Mouse (Mus musculus): Measurements from ENCODE around the gene Naa25.

Naa25 gene

GRCm38 (mm10) chr5:121397187-121398145 is at the start of gene Naa25:
TSS of gene Naa25 (plus strand) at chr5:121397936.
- no peak; the same call in 1 of the 2 replicates for TF ChIP-seq GATA4 (IDR thresholded peaks at IDR 0.05; ENCODE audit: insufficient replicate concordance, low read length)

DNA sequence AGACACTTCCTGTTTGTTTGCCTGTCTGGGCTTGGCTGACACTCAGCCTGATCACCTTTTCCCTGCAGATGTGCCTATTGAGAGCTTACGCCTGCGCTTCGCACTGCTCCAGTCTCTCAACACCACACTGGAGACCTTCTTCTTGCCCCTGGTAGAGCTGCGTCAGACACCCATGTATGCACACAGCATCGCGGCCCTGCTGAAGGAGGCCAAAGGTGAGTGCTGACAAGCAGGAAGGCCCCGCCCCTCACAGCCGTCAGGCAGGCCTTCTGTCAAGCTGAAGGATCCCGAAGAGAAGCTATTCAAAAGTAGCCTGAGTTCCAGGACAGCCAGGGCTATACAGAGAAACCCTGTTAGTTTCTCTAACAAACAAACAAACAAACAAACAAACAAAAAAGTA is 38.5 kb upstream of the Naa25 start:
- no peak for TF ChIP-seq GATA4 (IDR thresholded peaks at IDR 0.05; ENCODE audit: insufficient replicate concordance, low read length)

- TF ChIP-seq GATA4 (IDR thresholded peaks at IDR 0.05; ENCODE audit: insufficient replicate concordance, low read length) = no peak
Observed at GRCm38 (mm10) chr5:121361696-121362095, 36.0 kb upstream of the Naa25 start.

DNA sequence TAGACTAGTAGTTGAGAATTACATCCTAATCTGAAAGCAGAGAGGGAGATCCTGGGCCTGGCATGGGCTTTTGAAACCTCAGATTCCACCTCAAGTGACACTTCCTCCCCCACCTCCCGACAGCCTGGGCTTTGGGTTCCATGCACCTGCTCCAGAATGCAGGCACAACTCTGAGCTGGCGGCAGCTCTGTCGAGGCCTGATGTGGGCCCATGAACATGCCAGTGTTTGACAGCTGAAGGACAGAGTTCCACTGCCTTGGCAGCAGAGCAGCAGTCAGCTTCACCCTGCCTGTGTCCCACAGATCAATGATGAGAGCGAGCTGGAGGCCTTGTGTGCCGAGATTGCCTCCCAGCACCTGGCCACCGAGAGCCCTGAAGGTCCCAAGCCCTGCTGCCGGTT is 34.3 kb upstream of the Naa25 start:
- TF ChIP-seq GATA4 (IDR thresholded peaks at IDR 0.05; ENCODE audit: insufficient replicate concordance, low read length) = no peak

DNA sequence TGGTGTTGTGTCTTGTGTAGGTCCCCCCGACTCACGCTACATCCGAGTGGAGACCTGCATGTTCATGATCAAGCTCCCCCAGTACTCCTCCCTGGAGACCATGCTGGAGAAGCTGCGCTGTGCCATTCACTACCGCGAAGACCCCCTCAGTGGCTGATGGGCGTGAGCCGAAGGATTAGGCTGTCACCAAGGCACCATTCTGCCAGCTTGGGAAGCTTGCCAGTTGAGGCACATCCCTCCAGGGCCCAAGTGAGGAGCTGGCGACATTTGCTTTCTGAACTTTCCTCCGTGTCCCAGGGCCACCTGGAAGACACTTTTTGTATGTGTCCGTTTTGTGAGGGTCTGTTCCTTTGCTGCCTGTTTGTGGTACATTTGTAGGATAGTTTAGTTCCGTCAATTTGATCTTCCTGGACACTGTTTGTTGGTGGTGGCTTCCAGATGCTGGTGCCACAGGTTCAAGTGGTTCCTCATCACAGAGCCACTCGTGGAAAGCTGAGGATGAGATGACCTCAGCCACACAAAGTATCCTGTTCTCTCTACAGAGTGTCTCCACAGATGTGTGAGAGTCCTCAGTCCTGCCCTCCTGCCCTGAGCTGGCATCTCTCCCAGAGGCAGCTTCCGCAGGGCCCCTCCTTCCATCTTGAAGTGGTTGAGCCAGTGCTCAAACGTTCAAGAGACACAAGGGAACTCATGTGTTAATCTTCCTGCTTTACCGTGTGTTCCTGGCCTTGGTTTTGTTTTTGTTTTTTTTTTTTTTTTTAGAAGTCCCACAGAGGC is 31.1 kb upstream of the Naa25 start:
- TF ChIP-seq GATA4 (IDR thresholded peaks at IDR 0.05; ENCODE audit: insufficient replicate concordance, low read length) = no peak

DNA sequence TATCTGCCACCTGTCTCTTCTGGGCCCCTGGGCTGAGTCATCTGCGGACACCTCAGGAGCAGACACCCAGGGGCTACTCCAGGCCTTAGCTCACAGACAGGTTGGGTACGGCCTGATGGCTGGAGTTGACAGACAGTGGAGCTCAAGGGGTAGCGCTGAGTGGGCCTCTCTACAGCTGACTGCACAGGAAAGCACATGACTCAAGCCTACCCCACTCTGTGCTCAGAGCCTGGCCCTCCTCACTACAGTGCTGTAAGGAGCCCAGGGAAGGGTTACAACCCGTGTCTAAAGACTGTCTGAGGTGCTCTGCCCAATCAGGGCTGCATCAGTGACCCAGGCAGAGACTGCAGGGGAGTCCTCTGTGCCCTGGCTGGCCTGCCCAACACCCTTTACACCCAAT is 30.5 kb upstream of the Naa25 start:
- no peak for TF ChIP-seq GATA4 (IDR thresholded peaks at IDR 0.05; ENCODE audit: insufficient replicate concordance, low read length)

DNA sequence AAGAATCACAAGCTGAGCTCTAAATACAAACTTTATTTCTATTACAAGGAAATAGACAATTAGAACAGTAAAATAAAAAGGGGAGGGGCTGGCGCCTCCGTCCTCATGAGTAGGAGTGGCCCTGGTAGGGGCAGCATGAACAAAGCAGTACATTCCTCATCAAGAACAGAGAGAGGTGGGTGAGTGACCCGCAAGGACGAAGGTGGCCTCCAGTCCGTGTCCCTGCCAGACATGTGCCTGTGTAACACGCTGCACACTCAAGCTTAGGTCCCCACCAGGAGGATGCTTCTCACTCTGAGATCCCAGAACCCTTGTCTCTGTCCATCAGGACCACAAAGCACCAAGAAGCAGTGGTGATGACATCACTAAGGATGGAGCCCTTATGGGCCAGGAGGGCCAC is 26.0 kb upstream of the Naa25 start:
- TF ChIP-seq GATA4 (IDR thresholded peaks at IDR 0.05; ENCODE audit: insufficient replicate concordance, low read length) = no peak

- no peak for TF ChIP-seq GATA4 (IDR thresholded peaks at IDR 0.05; ENCODE audit: insufficient replicate concordance, low read length)
Observed at GRCm38 (mm10) chr5:121374790-121375189, 22.9 kb upstream of the Naa25 start.

- TF ChIP-seq GATA4 (IDR thresholded peaks at IDR 0.05; ENCODE audit: insufficient replicate concordance, low read length) = no peak
Observed at GRCm38 (mm10) chr5:121378678-121379256, 19.0 kb upstream of the Naa25 start.

GRCm38 (mm10) chr5:121380692-121381091 is 17.0 kb upstream of the Naa25 start:
- TF ChIP-seq GATA4 (IDR thresholded peaks at IDR 0.05; ENCODE audit: insufficient replicate concordance, low read length) = no peak

- no peak for TF ChIP-seq GATA4 (IDR thresholded peaks at IDR 0.05; ENCODE audit: insufficient replicate concordance, low read length)
Observed at GRCm38 (mm10) chr5:121383857-121384756, 13.6 kb upstream of the Naa25 start.

- TF ChIP-seq GATA4 (IDR thresholded peaks at IDR 0.05; ENCODE audit: insufficient replicate concordance, low read length) = no peak
Observed at GRCm38 (mm10) chr5:121384757-121385460, 12.8 kb upstream of the Naa25 start.

DNA sequence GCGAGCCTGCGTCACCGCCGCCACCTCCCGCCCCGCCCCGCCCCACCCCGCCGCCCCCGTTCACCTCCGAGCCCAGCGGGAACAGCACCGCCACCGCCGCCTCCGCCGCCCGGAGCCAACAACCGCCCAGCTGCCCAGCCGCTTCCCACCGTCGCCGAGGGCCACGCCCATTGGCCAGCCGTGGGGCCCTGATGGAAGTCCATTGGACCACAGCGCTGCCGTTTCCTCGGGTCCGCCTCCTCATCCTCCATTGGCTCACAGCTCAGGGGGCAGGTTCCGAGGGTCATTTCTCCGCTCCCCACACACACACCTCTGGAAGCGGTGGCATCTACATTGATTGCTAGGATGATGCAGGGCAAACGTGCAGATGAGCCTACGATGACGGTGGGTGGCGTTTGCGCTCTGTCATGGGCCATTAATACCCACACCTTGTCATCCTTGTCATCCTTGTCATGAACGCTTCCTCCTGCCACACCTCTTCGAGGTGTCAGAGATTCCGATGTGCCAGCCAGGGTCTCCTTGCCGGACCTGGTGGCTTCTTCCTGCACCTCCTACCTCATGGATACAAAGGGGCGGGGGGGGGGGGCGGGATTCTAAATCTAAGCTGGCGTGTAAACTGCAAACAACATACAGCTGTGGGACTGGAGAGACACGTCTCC is 12.1 kb upstream of the Naa25 start, which contains the start of gene Trafd1:
TSS of gene Trafd1 (minus strand) at position 172 of the 659 bp plus-strand sequence.
- TF ChIP-seq GATA4 (IDR thresholded peaks at IDR 0.05; ENCODE audit: insufficient replicate concordance, low read length) = no peak
